Mouse (Mus musculus) fibroblast of lung, adult 2 months (primary cell): ENCODE results near the gene Zfp365.
A peak's percentile ranks its signal among the peaks of the same experiment; 100 is the strongest.

ENCODE experiments used
- DNase-seq: peaks from one replicate; pipeline ENCODE4 v3.0.0-alpha.2; 2011; ENCODE audit warnings: low read depth

Zfp365 gene

DNA sequence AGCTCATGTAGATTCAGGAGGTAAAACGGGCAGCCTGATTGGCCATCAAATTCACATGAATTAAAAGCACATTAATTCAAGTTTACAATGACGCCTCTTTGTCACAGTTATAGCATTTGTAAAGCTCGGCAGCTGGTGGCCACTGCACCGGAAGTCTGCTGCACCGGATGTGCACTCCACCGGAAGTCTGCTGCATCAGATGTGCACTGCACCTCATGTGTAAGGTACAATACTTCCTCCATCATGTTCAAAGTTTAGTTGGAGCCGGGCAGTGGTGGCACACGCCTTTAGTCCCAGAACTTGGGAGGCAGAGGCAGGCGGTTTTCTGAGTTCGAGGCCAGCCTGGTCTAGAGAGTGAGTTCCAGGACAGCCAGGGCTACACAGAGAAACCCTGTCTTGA is 70.9 kb downstream of the Zfp365 start:
- DNase-seq = no peak

DNA sequence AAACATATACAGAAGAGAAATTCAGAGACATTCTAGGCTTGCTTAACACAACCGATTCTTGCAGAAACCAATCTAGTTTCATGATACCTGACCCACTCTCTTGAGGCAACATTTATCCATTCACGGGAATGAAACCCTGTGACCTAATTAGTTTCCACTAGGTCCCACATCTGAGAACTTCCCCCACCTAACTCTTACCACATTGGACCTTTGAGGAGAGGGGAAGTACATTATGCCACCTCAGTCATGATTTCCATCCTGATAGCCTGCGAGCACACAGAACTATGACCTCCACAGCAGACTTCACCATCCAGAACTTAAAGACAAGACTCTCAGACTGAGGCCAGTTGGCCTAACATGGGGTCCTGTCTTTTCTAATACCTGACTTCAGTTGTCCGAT is 71.7 kb downstream of the Zfp365 start:
- no peak for DNase-seq

DNA sequence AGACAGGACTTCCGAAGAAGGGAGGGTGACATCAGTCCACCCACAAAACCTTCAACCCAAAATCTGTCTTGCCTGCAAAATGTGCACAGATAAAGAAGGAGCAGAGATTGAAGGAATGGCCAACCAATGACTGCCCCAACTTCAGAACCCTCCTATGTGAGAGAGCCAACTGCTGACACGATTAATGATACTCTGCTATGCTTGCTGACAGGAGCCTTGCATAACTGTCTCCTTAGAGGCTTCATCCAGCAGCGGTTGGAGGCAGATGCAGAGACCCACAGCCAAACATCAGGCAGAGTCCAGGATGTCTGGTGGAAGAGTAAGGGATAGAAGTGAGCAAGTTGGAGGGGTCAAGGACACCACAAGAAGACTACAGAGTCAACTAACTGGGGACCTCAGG is 73.3 kb downstream of the Zfp365 start:
- DNase-seq = no peak

DNA sequence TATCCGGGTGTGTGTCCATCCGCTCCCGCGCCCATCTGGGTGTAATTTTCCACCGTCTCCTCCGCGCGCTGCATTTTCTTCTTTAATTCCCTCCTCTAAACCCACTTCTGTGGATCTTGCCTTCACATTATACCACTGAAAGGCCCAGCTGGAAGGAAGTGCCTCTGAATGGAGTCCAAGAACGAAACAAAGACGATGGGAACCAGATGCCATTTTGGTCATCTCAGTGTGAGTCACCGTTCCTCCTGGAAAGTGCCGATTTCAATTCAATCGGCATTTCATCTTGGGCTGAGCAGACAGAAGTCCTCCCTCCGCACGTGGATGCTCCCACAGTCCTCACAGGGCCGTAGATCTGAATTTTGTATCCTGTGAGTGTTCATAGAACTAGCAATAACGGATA is 76.0 kb downstream of the Zfp365 start:
- peak; percentile 31 for DNase-seq
